Mouse (Mus musculus): ENCODE results near the gene Mast3. TPM values are rescaled to one million over a fixed set of nuclear protein-coding genes. Genes with fewer than 3 reads are reported as not detected.
A peak's percentile ranks its signal among the peaks of the same experiment; 100 is the strongest.

Gene Mast3
- polyA plus RNA-seq, 1 experiment from 2014 or later: 5.7 TPM

GRCm38 (mm10) chr8:70839408-70840351, 34.8 kb upstream of the Mast3 start, which contains the start of gene Arrdc2:
TSS of gene Arrdc2 (minus strand) at chr8:70839720.
- no peaks in the 10 kb centered on the region for H3K27me3 ChIP-seq (ENCODE audit: control insufficient read depth, insufficient read depth, low read length)
- WGBS: 2% methylated on average over 55 of the region's 55 CpGs
- H3K27ac ChIP-seq (replicated peaks): peak within 1 kb of the TSS; percentile 97
- peak within 1 kb of the TSS; percentile 93 for H3K4me2 ChIP-seq (replicated peaks; ENCODE audit: low read depth)
- peak within 1 kb of the TSS; percentile 87 for H3K9ac ChIP-seq (ENCODE audit: low read length)
- H3K4me3 ChIP-seq (ENCODE audit: low read depth, low read length): peak within 1 kb of the TSS; percentile 71
- TF ChIP-seq EP300 (optimal IDR thresholded peaks at IDR 0.05) (peak; percentile 54), CTCF (IDR thresholded peaks at IDR 0.05; ENCODE audit: low read depth) (peak; percentile 16; the same call in 1 of the 2 replicates)
- no peaks in the 10 kb centered on the region for H3K9me3 ChIP-seq (ENCODE audit: control insufficient read depth, low read length)
- ATAC-seq (ENCODE audit: low FRiP score, low TSS enrichment) (peak; percentile 96), DNase-seq (ENCODE audit: low spot score) (peak; percentile 100)
- H3K36me3 ChIP-seq (ENCODE audit: control insufficient read depth, insufficient read depth, low read length): no peaks in the 10 kb centered on the region; the same call in 1 of the 2 replicates
- H3K4me1 ChIP-seq (replicated peaks; ENCODE audit: control insufficient read depth, insufficient read depth): 0 out of 2 replicates have a peak, but pooled peaks cover 3% of the 10 kb centered on the region

DNA sequence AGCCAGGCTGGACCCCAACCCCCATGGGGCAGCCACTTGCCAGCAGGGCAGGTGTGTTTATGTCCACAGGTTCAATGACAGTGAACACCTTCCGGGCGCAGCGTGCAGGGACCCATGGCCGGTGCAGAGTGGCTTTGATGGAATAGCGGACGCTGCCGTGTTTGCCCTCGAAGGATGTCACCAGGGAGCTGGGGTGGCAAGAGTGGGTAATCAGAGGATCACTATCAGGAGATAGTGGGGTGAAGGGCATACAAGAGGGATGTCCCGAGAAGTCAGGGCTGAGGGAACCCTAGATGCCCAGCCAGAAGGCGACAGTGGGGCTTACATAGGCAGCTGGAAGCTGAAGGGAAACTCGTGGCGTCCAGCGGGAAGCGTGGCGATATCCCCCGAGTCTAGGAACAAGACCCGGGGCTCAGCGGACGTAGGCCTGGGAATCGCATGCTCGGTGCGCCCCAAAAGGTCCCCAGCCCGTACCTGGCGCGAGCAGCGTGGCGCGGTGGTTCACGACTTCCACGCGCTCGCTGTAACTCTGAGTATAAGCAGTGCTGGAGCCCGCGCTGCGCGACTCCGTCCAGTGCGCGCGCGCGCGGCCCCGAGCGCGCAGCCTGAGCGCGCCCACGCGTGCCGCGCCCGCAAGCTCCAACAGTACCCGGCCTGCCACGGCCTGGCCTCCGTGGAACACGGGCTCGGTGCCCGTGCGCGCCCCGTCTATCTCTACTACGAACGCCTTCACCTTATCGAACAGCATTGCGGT, 34.0 kb upstream of the Mast3 start:
- DNase-seq (ENCODE audit: low spot score) (peak; percentile 42), ATAC-seq (ENCODE audit: low FRiP score, low TSS enrichment) (peak; percentile 41)
- TF ChIP-seq EP300 (optimal IDR thresholded peaks at IDR 0.05): no peak
- no peak for TF ChIP-seq CTCF (IDR thresholded peaks at IDR 0.05; ENCODE audit: low read depth)
- H3K4me1 ChIP-seq (replicated peaks; ENCODE audit: control insufficient read depth, insufficient read depth): 0 out of 2 replicates have a peak, but pooled peaks cover 3% of the 10 kb centered on the region
- H3K27ac ChIP-seq (replicated peaks): peak overlapping the region; percentile 97
- peak overlapping the region; percentile 71 for H3K4me3 ChIP-seq (ENCODE audit: low read depth, low read length)
- 2% methylated on average over 57 of the region's 66 CpGs for WGBS
- no peaks in the 10 kb centered on the region for H3K27me3 ChIP-seq (ENCODE audit: control insufficient read depth, insufficient read depth, low read length)
- H3K9me3 ChIP-seq (ENCODE audit: control insufficient read depth, low read length): no peaks in the 10 kb centered on the region
- H3K4me2 ChIP-seq (replicated peaks; ENCODE audit: low read depth): peak overlapping the region; percentile 93
- no peaks in the 10 kb centered on the region; the same call in 1 of the 2 replicates for H3K36me3 ChIP-seq (ENCODE audit: control insufficient read depth, insufficient read depth, low read length)
- peak overlapping the region; percentile 87 for H3K9ac ChIP-seq (ENCODE audit: low read length)

- DNase-seq (ENCODE audit: low spot score) (no peak), ATAC-seq (ENCODE audit: low FRiP score, low TSS enrichment) (no peak)
- no peak for TF ChIP-seq CTCF (IDR thresholded peaks at IDR 0.05; ENCODE audit: low read depth)
- TF ChIP-seq EP300 (optimal IDR thresholded peaks at IDR 0.05): no peak
- 88% methylated on average over 12 of the region's 12 CpGs for WGBS
- Histone ChIP-seq H3K4me3 (ENCODE audit: low read depth, low read length) (no peak overlapping the region), H3K9ac (ENCODE audit: low read length) (no peak overlapping the region), H3K36me3 (ENCODE audit: control insufficient read depth, insufficient read depth, low read length) (no peaks in the 10 kb centered on the region; the same call in 1 of the 2 replicates), H3K27me3 (ENCODE audit: control insufficient read depth, insufficient read depth, low read length) (no peaks in the 10 kb centered on the region), H3K27ac (replicated peaks) (no peak overlapping the region), H3K4me2 (replicated peaks; ENCODE audit: low read depth) (no peak overlapping the region), H3K9me3 (ENCODE audit: control insufficient read depth, low read length) (no peaks in the 10 kb centered on the region), H3K4me1 (replicated peaks; ENCODE audit: control insufficient read depth, insufficient read depth) (0 out of 2 replicates have a peak, but pooled peaks cover 3% of the 10 kb centered on the region)
Measured at GRCm38 (mm10) chr8:70836666-70837065, 31.8 kb upstream of the Mast3 start.

- ATAC-seq (ENCODE audit: low FRiP score, low TSS enrichment): no peak
- Histone ChIP-seq H3K9ac (ENCODE audit: low read length) (no peak overlapping the region), H3K4me3 (ENCODE audit: low read depth, low read length) (no peak overlapping the region), H3K4me2 (replicated peaks; ENCODE audit: low read depth) (no peak overlapping the region), H3K27me3 (ENCODE audit: control insufficient read depth, insufficient read depth, low read length) (no peaks in the 10 kb centered on the region), H3K27ac (replicated peaks) (no peak overlapping the region), H3K9me3 (ENCODE audit: control insufficient read depth, low read length) (no peaks in the 10 kb centered on the region), H3K4me1 (replicated peaks; ENCODE audit: control insufficient read depth, insufficient read depth) (0 out of 2 replicates have a peak, but pooled peaks cover 3% of the 10 kb centered on the region), H3K36me3 (ENCODE audit: control insufficient read depth, insufficient read depth, low read length) (no peaks in the 10 kb centered on the region; the same call in 1 of the 2 replicates)
- TF ChIP-seq CTCF (IDR thresholded peaks at IDR 0.05; ENCODE audit: low read depth) (no peak), EP300 (optimal IDR thresholded peaks at IDR 0.05) (no peak)
- no peak for DNase-seq (ENCODE audit: low spot score)
- 94% methylated on average over 3 of the region's 3 CpGs for WGBS
Measured at GRCm38 (mm10) chr8:70834071-70834470, 29.2 kb upstream of the Mast3 start.

DNA sequence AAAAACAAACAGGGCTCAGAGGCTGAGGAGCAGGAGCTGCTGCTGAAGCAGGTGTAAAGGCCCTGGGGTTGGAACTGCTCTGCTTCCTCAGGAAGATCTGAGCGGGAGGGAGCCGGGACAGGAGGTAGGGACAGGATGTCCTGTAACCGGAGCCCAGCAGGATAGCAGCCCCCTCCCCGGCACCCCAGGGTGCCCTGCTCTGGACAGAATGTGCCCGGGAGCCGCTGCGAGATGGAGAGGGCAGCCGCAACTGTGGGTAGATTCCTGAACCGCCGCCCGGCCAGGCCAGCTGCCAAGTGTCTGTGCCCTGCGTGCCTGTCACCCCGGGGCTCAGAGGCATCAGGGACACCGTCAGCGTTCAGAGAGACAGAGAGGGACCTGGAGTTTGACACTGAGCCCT, 28.7 kb upstream of the Mast3 start:
- Histone ChIP-seq H3K36me3 (ENCODE audit: control insufficient read depth, insufficient read depth, low read length) (no peaks in the 10 kb centered on the region; the same call in 1 of the 2 replicates), H3K27ac (replicated peaks) (peak overlapping the region; percentile 24; the same call in 1 of the 2 replicates), H3K4me2 (replicated peaks; ENCODE audit: low read depth) (no peak overlapping the region), H3K4me1 (replicated peaks; ENCODE audit: control insufficient read depth, insufficient read depth) (0 out of 2 replicates have a peak, but pooled peaks cover 2% of the 10 kb centered on the region), H3K9ac (ENCODE audit: low read length) (no peak overlapping the region; the same call in 1 of the 2 replicates), H3K9me3 (ENCODE audit: control insufficient read depth, low read length) (no peaks in the 10 kb centered on the region), H3K27me3 (ENCODE audit: control insufficient read depth, insufficient read depth, low read length) (no peaks in the 10 kb centered on the region), H3K4me3 (ENCODE audit: low read depth, low read length) (no peak overlapping the region)
- 48% methylated on average over 15 of the region's 15 CpGs for WGBS
- no peak for DNase-seq (ENCODE audit: low spot score)
- 0 out of 2 replicates have a peak, but pooled peaks have one; percentile 7 for ATAC-seq (ENCODE audit: low FRiP score, low TSS enrichment)
- TF ChIP-seq CTCF (IDR thresholded peaks at IDR 0.05; ENCODE audit: low read depth): no peak
- no peak for TF ChIP-seq EP300 (optimal IDR thresholded peaks at IDR 0.05)
